Mouse (Mus musculus) spleen, adult 2 months (tissue): ENCODE data around the gene Adarb1. TPM values are rescaled to one million over a fixed set of nuclear protein-coding genes. Genes with fewer than 3 reads are reported as not detected.

Experiments used
- DNase-seq, 2 experiments: peaks; one replicate each; pipeline versions ENCODE4 v3.0.0 to v3.0.0-alpha.2; 2012 to 2021; ENCODE audit warnings: low spot score in 2 of 2, low read depth in 1 of 2
- H3K27ac ChIP-seq: fragments of 200-500 bp; 2 replicates; pipeline ENCODE4 v1.5.1; 2012; ENCODE audit warnings: low read length, inconsistent platforms; ENCODE audit not compliant: insufficient read depth
- H3K27me3 ChIP-seq: fragments of 200-500 bp; 2 replicates; pipeline ENCODE4 v1.6.1; 2012; ENCODE audit warnings: mild to moderate bottlenecking, moderate library complexity, low read length, inconsistent platforms; ENCODE audit not compliant: control insufficient read depth, insufficient read depth
- H3K36me3 ChIP-seq: fragments of 200-500 bp; 2 replicates; pipeline ENCODE4 v1.6.1; 2012; ENCODE audit warnings: mild to moderate bottlenecking, low read length, inconsistent platforms; ENCODE audit not compliant: control insufficient read depth, insufficient read depth
- H3K4me1 ChIP-seq: fragments of 200-500 bp; 2 replicates; pipeline ENCODE4 v1.6.1; 2011; ENCODE audit warnings: inconsistent platforms; ENCODE audit not compliant: control insufficient read depth, insufficient read depth, insufficient read length
- H3K4me3 ChIP-seq: fragments of 200-500 bp; 2 replicates; pipeline ENCODE4 v1.5.1; 2011; ENCODE audit warnings: mild to moderate bottlenecking, inconsistent platforms; ENCODE audit not compliant: insufficient read depth, insufficient read length; ENCODE audit errors: extremely low read depth
- CTCF ChIP-seq: fragments of 200-500 bp; IDR thresholded peaks from 2 replicates; pipeline ENCODE4 v1.5.1; 2011; ENCODE audit warnings: mild to moderate bottlenecking, inconsistent platforms; ENCODE audit not compliant: insufficient read depth, insufficient read length, insufficient replicate concordance; ENCODE audit errors: extremely low read depth
- POLR2A ChIP-seq: fragments of 200-500 bp; IDR thresholded peaks from 2 replicates; pipeline ENCODE4 v1.6.1; 2011; ENCODE audit warnings: low read depth, low read length, inconsistent platforms
- WGBS: fragments of 180-500 bp; shearing (Covaris S2); methylation state at CpG from one replicate; pipeline ENCODE4 v1.1.7; 2018; 5-methylcytosine and 5-hydroxymethylcytosine counted together
- polyA plus RNA-seq: library from polyadenylated mRNA; depleted of rRNA; stranded (reverse); fragments of >200 nt; gene quantifications from 2 replicates; pipeline ENCODE4 v1.2.3, GENCODE M21; 2012

Gene Adarb1
- polyA plus RNA-seq, 1 experiment, result 2.2 TPM

DNA sequence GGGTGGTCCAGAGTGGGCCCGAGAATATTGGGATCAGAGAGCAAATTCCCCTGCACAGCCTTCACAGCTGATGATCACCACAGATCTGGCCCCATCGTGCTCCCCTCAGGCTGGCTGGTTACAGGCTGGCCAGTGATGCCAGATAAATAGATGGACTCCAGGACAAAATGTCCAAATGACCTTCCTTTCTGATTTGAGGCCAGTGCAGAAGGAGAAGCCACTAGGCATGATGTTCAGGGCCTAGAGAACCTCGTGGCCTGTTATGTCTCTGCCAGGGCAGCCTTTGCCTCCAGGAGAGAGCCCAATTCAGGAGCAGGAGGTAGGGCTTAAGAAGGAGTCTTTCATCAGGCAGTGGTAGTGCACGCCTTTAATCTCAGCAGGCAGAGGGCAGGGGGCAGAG, 17.3 kb upstream of the Adarb1 start:
- Histone ChIP-seq H3K4me1 (no peaks in the 10 kb centered on the region), H3K4me3 (no peak overlapping the region), H3K36me3 (no peaks in the 10 kb centered on the region), H3K27ac (no peak overlapping the region), H3K27me3 (no peaks in the 10 kb centered on the region)
- TF ChIP-seq POLR2A (no peak), CTCF (no peak)
- 79% methylated on average over 4 of the region's 4 CpGs for WGBS
- DNase-seq, result no peak

DNA sequence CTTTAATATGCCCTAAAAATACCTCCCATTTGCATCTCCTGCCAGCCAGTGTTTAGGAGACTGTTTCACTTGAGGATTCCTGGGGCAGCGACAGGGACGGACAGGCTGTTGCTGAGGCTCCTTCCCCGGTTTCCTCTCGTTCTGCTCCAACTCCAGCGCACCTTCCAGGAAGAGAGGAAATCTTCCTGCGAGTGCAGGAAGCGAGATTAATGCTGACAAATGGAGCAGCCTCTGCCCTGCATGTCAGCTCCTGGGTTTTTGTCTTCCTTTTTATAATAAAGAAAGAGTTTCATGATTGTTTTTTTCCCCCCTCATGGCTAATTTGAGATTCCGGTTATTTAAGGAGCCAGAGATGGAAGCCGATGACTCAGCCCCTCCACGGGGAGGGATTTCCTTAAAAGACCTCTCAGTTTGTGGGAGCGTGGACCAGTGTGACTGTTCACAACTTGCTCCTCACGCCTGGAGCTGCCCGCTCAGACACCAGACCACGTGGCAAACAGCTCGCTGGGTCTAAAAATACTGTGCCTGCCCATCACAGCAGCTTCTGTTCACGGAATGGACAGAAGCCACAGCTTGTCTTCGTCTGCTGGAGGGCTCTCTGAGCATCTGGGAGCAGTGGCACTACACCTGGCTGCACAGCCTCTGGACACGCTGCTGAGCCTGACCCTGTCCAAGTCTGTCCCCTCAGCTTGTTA, 16.5 kb upstream of the Adarb1 start:
- Histone ChIP-seq H3K27me3 (no peaks in the 10 kb centered on the region), H3K4me3 (no peak overlapping the region), H3K27ac (no peak overlapping the region), H3K4me1 (no peaks in the 10 kb centered on the region), H3K36me3 (no peaks in the 10 kb centered on the region)
- DNase-seq, result no peak
- 13% methylated on average over 18 of the region's 18 CpGs for WGBS
- TF ChIP-seq POLR2A (no peak), CTCF (no peak)

DNA sequence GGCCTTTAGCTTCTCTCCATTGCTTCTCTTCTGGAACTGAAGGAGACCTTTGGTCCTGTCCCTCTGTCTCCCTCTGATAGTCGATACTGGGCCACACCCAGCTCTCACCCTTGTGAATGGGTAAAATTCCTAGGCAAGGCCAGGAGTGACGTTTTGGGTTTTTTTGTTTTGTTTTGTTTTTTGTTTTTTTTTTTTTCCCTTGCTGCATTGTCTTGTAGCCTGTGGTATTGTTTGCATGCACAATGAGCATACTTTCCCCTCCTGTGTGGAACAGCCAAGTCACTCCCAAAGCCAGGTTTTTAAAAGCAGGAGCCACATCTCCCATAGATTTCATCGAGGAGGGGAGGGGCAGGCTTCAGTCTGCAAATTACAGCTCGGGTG, 16.0 kb upstream of the Adarb1 start:
- no peak for DNase-seq
- H3K4me1 ChIP-seq, result no peaks in the 10 kb centered on the region
- no peak for TF ChIP-seq CTCF
- no peak for TF ChIP-seq POLR2A
- no peaks in the 10 kb centered on the region for H3K36me3 ChIP-seq
- no peak overlapping the region for H3K4me3 ChIP-seq
- H3K27ac ChIP-seq, result no peak overlapping the region
- no peaks in the 10 kb centered on the region for H3K27me3 ChIP-seq
- 31% methylated on average over 4 of the region's 4 CpGs for whole genome bisulfite sequencing

DNA sequence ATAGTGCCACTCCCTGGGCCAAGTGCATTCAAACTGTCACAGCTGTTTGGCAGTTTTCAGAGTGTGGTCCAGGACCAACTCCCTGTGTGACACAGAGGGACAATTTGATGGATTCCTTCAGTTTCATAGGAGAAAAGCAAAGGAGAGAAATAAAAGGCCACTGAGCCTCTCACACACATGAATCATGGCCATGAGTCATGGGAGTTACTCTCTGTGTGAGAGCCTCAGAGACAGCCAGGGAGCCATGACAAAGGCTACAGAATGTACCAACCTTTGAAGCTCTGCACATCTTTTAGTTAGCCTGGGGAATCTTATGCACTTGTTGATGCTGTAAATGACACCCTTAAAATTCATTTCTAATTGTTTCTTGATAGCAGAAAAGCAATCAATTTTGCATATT, 12.7 kb upstream of the Adarb1 start:
- Histone ChIP-seq H3K4me3 (no peak overlapping the region), H3K27ac (no peak overlapping the region), H3K27me3 (no peaks in the 10 kb centered on the region), H3K4me1 (no peaks in the 10 kb centered on the region), H3K36me3 (no peaks in the 10 kb centered on the region)
- DNase-seq, result no peak
- TF ChIP-seq POLR2A, result no peak
- TF ChIP-seq CTCF, result no peak

DNA sequence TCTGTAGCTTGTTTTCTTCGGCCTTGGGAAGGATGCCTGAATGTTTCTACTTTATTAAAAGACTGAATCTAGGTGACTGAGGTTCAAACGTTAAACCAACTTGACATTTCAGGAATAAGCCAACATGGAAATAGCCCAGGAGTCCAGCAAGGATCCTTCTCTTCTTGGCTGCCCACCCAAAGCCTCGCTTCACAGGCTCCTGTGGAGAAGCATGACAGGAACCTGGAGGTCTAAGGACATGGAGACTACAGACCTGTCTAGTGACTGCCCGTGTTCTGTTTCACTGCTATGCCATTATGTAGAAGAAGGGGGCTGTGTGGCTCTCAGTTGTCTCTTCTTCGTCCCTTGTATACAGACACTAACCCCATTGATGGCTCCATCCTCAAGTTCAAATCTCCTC, 11.9 kb upstream of the Adarb1 start:
- no peaks in the 10 kb centered on the region for H3K36me3 ChIP-seq
- 86% methylated on average over 5 of the region's 5 CpGs for WGBS

DNA sequence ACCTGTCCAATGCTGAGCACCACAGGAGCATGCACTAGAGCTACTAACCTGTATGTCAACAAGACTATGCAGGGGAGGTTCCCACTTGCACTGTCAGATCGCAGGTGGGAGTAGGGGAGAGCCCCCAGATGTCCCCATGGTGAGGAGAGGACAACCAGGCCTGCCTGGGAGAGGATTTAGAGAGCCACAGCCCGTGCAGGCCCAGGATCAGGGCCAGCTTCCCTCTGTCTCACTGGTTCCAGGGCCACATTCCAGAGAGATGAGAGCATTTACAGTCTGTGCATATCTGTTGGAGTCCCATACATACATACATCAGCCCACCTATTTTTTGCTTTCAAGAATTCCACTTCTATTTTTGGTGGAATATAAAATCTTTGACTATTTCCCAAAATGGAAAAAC, 9.5 kb upstream of the Adarb1 start:
- H3K27ac ChIP-seq, result no peak overlapping the region
- 64% methylated on average over 2 of the region's 2 CpGs for whole genome bisulfite sequencing
- DNase-seq, result no peak
- H3K4me1 ChIP-seq, result no peaks in the 10 kb centered on the region
- no peaks in the 10 kb centered on the region for H3K27me3 ChIP-seq
- no peaks in the 10 kb centered on the region for H3K36me3 ChIP-seq
- TF ChIP-seq CTCF (no peak), POLR2A (no peak)
- no peak overlapping the region for H3K4me3 ChIP-seq

More for the DNA sequence above, 11.9 kb upstream of the Adarb1 start:
- DNase-seq, result no peak
- Histone ChIP-seq H3K27me3 (no peaks in the 10 kb centered on the region), H3K4me3 (no peak overlapping the region), H3K27ac (no peak overlapping the region), H3K4me1 (no peaks in the 10 kb centered on the region)
- TF ChIP-seq CTCF (no peak), POLR2A (no peak)

DNA sequence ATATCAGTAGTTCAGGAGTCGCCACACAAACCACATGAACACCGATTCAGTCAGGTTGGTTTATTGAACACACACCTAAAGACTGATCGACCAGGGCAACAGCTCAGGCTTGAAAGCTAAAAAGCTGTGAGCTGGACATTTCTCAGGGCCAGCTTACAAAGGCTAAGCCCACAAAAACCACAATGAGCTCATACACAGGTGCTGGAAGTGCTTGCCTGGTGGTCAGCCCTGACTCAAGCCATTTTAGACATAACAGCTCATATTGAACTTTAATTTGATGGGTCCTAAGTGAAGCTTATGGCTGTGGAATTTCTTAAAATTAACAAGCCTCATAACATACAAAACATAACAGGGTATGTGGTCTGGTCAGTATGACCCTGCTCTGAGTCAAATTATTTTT, 2.1 kb upstream of the Adarb1 start:
- DNase-seq, result no peak
- TF ChIP-seq CTCF (no peak), POLR2A (no peak)
- Histone ChIP-seq H3K36me3 (no peaks in the 10 kb centered on the region), H3K27ac (no peak overlapping the region), H3K4me3 (no peak overlapping the region), H3K27me3 (peaks cover 3% of the 10 kb centered on the region; the same call in 1 of the 2 replicates), H3K4me1 (peaks cover 8% of the 10 kb centered on the region)
- WGBS, result 89% methylated on average over 3 of the region's 3 CpGs
